Mouse (Mus musculus) embryonic facial prominence, embryonic 10.5 days (tissue): ENCODE data around the gene Fam111a. TPM values are rescaled to one million over a fixed set of nuclear protein-coding genes. Genes with fewer than 3 reads are reported as not detected.

Experiments used
- polyA plus RNA-seq: library from polyadenylated mRNA; unstranded; fragments of >200 nt; fragmentation: Nextera tagmentation; extraction: Ambion mirVana; gene quantifications from 2 replicates; pipeline ENCODE4 v1.2.1, GENCODE M21; 2016

Gene Fam111a
- polyA plus RNA-seq, 1 experiment from 2014 or later: 21.4 TPM

Other genes starting within 250 kb of the Fam111a start
- not detected in 2 replicates for gene Olfr1436, start 246.6 kb upstream of the Fam111a start, polyA plus RNA-seq
- gene Olfr1437, start 220.6 kb upstream of the Fam111a start, polyA plus RNA-seq: not detected in 2 replicates
- gene Olfr1438-ps1, start 209.8 kb upstream of the Fam111a start, polyA plus RNA-seq: not detected in 2 replicates
- not detected in 2 replicates for gene Olfr1440, start 158.5 kb upstream of the Fam111a start, polyA plus RNA-seq
- gene Olfr1441, start 128.3 kb upstream of the Fam111a start, polyA plus RNA-seq: not detected in 2 replicates
- gene Pfpl, start 117.8 kb upstream of the Fam111a start, polyA plus RNA-seq: not detected in 2 replicates
- gene Mpeg1, start 85.0 kb upstream of the Fam111a start, polyA plus RNA-seq: 0.08 and 0.17 TPM in 2 replicates
- gene Dtx4, start 44.3 kb upstream of the Fam111a start, polyA plus RNA-seq: 12.1 and 19.8 TPM in 2 replicates
- gene Gm4952, start 54.2 kb downstream of the Fam111a start, polyA plus RNA-seq: not detected in 2 replicates
- gene Glyat, start 87.6 kb downstream of the Fam111a start, polyA plus RNA-seq: not detected in 2 replicates
- not detected in 2 replicates for gene Olfr1442, start 124.7 kb downstream of the Fam111a start, polyA plus RNA-seq
- gene Olfr1443, start 132.4 kb downstream of the Fam111a start, polyA plus RNA-seq: not detected in 2 replicates
- gene Keg1, start 150.0 kb downstream of the Fam111a start, polyA plus RNA-seq: not detected in 2 replicates
- 1.7 and 1.8 TPM in 2 replicates for gene Cntf, start 219.9 kb downstream of the Fam111a start, polyA plus RNA-seq